Mouse (Mus musculus): ENCODE data around the gene Podxl2. TPM values are rescaled to one million over a fixed set of nuclear protein-coding genes. Genes with fewer than 3 reads are reported as not detected.

Gene Podxl2
- polyA plus RNA-seq, 1 experiment from 2014 or later: 520 TPM

GRCm38 (mm10) chr6:88860914-88861313, 13.9 kb downstream of the Podxl2 start:
- H3K4me2 ChIP-seq (replicated peaks): no peak overlapping the region
- peak; percentile 61; the same call in 1 of the 2 replicates for ATAC-seq
- no peaks in the 10 kb centered on the region for H3K27me3 ChIP-seq
- no peak overlapping the region for H3K4me3 ChIP-seq (replicated peaks)
- H3K9ac ChIP-seq (replicated peaks): no peak overlapping the region
- peaks cover 96% of the 10 kb centered on the region for H3K36me3 ChIP-seq
- H3K27ac ChIP-seq: no peak overlapping the region
- no peaks in the 10 kb centered on the region for H3K9me3 ChIP-seq
- 13% methylated on average over 2 of the region's 2 CpGs for WGBS
- H3K4me1 ChIP-seq (replicated peaks): peaks cover 5% of the 10 kb centered on the region; the same call in 1 of the 2 replicates

GRCm38 (mm10) chr6:88858341-88858740, 16.5 kb downstream of the Podxl2 start:
- WGBS: 81% methylated on average over 7 of the region's 7 CpGs
- Histone ChIP-seq H3K9me3 (no peaks in the 10 kb centered on the region), H3K27me3 (no peaks in the 10 kb centered on the region), H3K36me3 (peaks cover 87% of the 10 kb centered on the region), H3K4me3 (replicated peaks) (no peak overlapping the region), H3K9ac (replicated peaks) (no peak overlapping the region), H3K4me2 (replicated peaks) (no peak overlapping the region), H3K27ac (no peak overlapping the region), H3K4me1 (replicated peaks) (peaks cover 11% of the 10 kb centered on the region; the same call in 1 of the 2 replicates)
- no peak for ATAC-seq

GRCm38 (mm10) chr6:88857830-88858229, 17.0 kb downstream of the Podxl2 start:
- 85% methylated on average over 6 of the region's 6 CpGs for WGBS
- H3K27me3 ChIP-seq: no peaks in the 10 kb centered on the region
- 0 out of 2 replicates have a peak overlapping the region, but pooled peaks have one; percentile 14 for H3K27ac ChIP-seq
- no peak overlapping the region for H3K4me3 ChIP-seq (replicated peaks)
- H3K9me3 ChIP-seq: no peaks in the 10 kb centered on the region
- no peak overlapping the region for H3K9ac ChIP-seq (replicated peaks)
- peaks cover 11% of the 10 kb centered on the region; the same call in 1 of the 2 replicates for H3K4me1 ChIP-seq (replicated peaks)
- no peak overlapping the region for H3K4me2 ChIP-seq (replicated peaks)
- H3K36me3 ChIP-seq: peaks cover 86% of the 10 kb centered on the region
- ATAC-seq: no peak

GRCm38 (mm10) chr6:88857249-88857648, 17.6 kb downstream of the Podxl2 start:
- Histone ChIP-seq H3K9me3 (no peaks in the 10 kb centered on the region), H3K36me3 (peaks cover 84% of the 10 kb centered on the region), H3K9ac (replicated peaks) (no peak overlapping the region), H3K27me3 (no peaks in the 10 kb centered on the region), H3K4me1 (replicated peaks) (peaks cover 11% of the 10 kb centered on the region; the same call in 1 of the 2 replicates), H3K27ac (0 out of 2 replicates have a peak overlapping the region, but pooled peaks have one; percentile 14), H3K4me3 (replicated peaks) (no peak overlapping the region), H3K4me2 (replicated peaks) (no peak overlapping the region)
- 48% methylated on average over 9 of the region's 9 CpGs for WGBS
- no peak for ATAC-seq

- H3K27me3 ChIP-seq: no peaks in the 10 kb centered on the region
- H3K27ac ChIP-seq: no peak overlapping the region
- peaks cover 11% of the 10 kb centered on the region; the same call in 1 of the 2 replicates for H3K4me1 ChIP-seq (replicated peaks)
- H3K36me3 ChIP-seq: peaks cover 79% of the 10 kb centered on the region
- peak; percentile 51 for ATAC-seq
- WGBS: 18% methylated on average over 5 of the region's 5 CpGs
- H3K4me3 ChIP-seq (replicated peaks): no peak overlapping the region
- no peaks in the 10 kb centered on the region for H3K9me3 ChIP-seq
- H3K4me2 ChIP-seq (replicated peaks): no peak overlapping the region
- no peak overlapping the region for H3K9ac ChIP-seq (replicated peaks)
Observed at GRCm38 (mm10) chr6:88855636-88856035, 19.2 kb downstream of the Podxl2 start.

- ATAC-seq: no peak
- 82% methylated on average over 5 of the region's 5 CpGs for WGBS
- no peak overlapping the region for H3K4me2 ChIP-seq (replicated peaks)
- H3K27ac ChIP-seq: no peak overlapping the region
- no peak overlapping the region for H3K4me3 ChIP-seq (replicated peaks)
- H3K36me3 ChIP-seq: peaks cover 79% of the 10 kb centered on the region
- no peaks in the 10 kb centered on the region for H3K9me3 ChIP-seq
- H3K9ac ChIP-seq (replicated peaks): no peak overlapping the region
- H3K4me1 ChIP-seq (replicated peaks): peaks cover 11% of the 10 kb centered on the region; the same call in 1 of the 2 replicates
- no peaks in the 10 kb centered on the region for H3K27me3 ChIP-seq
Observed at GRCm38 (mm10) chr6:88854509-88854908, 20.3 kb downstream of the Podxl2 start.

- no peak overlapping the region for H3K27ac ChIP-seq
- H3K9ac ChIP-seq (replicated peaks): no peak overlapping the region
- no peaks in the 10 kb centered on the region for H3K27me3 ChIP-seq
- H3K36me3 ChIP-seq: peaks cover 89% of the 10 kb centered on the region
- WGBS: 88% methylated on average over 7 of the region's 7 CpGs
- H3K4me3 ChIP-seq (replicated peaks): no peak overlapping the region
- H3K4me2 ChIP-seq (replicated peaks): no peak overlapping the region
- no peak for ATAC-seq
- H3K4me1 ChIP-seq (replicated peaks): 0 out of 2 replicates have a peak, but pooled peaks cover 6% of the 10 kb centered on the region
- no peaks in the 10 kb centered on the region for H3K9me3 ChIP-seq
Observed at GRCm38 (mm10) chr6:88850034-88850433, 24.8 kb downstream of the Podxl2 start.

GRCm38 (mm10) chr6:88849270-88849669, 25.6 kb downstream of the Podxl2 start:
- no peak overlapping the region for H3K4me2 ChIP-seq (replicated peaks)
- 52% methylated on average over 4 of the region's 4 CpGs for WGBS
- no peak overlapping the region for H3K9ac ChIP-seq (replicated peaks)
- H3K27ac ChIP-seq: no peak overlapping the region
- no peaks in the 10 kb centered on the region for H3K27me3 ChIP-seq
- H3K4me1 ChIP-seq (replicated peaks): 0 out of 2 replicates have a peak, but pooled peaks cover 6% of the 10 kb centered on the region
- no peak overlapping the region for H3K4me3 ChIP-seq (replicated peaks)
- no peaks in the 10 kb centered on the region for H3K9me3 ChIP-seq
- peaks cover 89% of the 10 kb centered on the region for H3K36me3 ChIP-seq
- peak; percentile 10; the same call in 1 of the 2 replicates for ATAC-seq

GRCm38 (mm10) chr6:88847571-88847970, 27.3 kb downstream of the Podxl2 start:
- Histone ChIP-seq H3K4me3 (replicated peaks) (no peak overlapping the region), H3K27me3 (no peaks in the 10 kb centered on the region), H3K36me3 (peaks cover 88% of the 10 kb centered on the region), H3K4me1 (replicated peaks) (peaks cover 12% of the 10 kb centered on the region), H3K27ac (no peak overlapping the region), H3K4me2 (replicated peaks) (no peak overlapping the region), H3K9ac (replicated peaks) (no peak overlapping the region), H3K9me3 (no peaks in the 10 kb centered on the region)
- WGBS: 73% methylated on average over 2 of the region's 2 CpGs
- ATAC-seq: no peak

- no peak overlapping the region for H3K4me3 ChIP-seq (replicated peaks)
- no peak overlapping the region for H3K27ac ChIP-seq
- no peak for ATAC-seq
- no peak overlapping the region for H3K9ac ChIP-seq (replicated peaks)
- no peaks in the 10 kb centered on the region for H3K27me3 ChIP-seq
- H3K9me3 ChIP-seq: no peaks in the 10 kb centered on the region
- no peak overlapping the region for H3K4me2 ChIP-seq (replicated peaks)
- peaks cover 70% of the 10 kb centered on the region for H3K36me3 ChIP-seq
- H3K4me1 ChIP-seq (replicated peaks): peaks cover 27% of the 10 kb centered on the region
- WGBS: 78% methylated on average over 7 of the region's 7 CpGs
Observed at GRCm38 (mm10) chr6:88844901-88845565, 29.8 kb downstream of the Podxl2 start.

- H3K9ac ChIP-seq (replicated peaks): no peak overlapping the region
- H3K4me2 ChIP-seq (replicated peaks): no peak overlapping the region
- no peaks in the 10 kb centered on the region for H3K9me3 ChIP-seq
- 72% methylated on average over 9 of the region's 9 CpGs for WGBS
- peaks cover 33% of the 10 kb centered on the region for H3K4me1 ChIP-seq (replicated peaks)
- ATAC-seq: no peak
- H3K4me3 ChIP-seq (replicated peaks): no peak overlapping the region
- H3K36me3 ChIP-seq: peaks cover 67% of the 10 kb centered on the region
- H3K27ac ChIP-seq: peak overlapping the region; percentile 88; the same call in 1 of the 2 replicates
- H3K27me3 ChIP-seq: no peaks in the 10 kb centered on the region
Observed at GRCm38 (mm10) chr6:88843781-88844725, 30.8 kb downstream of the Podxl2 start.

GRCm38 (mm10) chr6:88843241-88843640, 31.6 kb downstream of the Podxl2 start:
- peak overlapping the region; percentile 88 for H3K27ac ChIP-seq
- peaks cover 67% of the 10 kb centered on the region for H3K36me3 ChIP-seq
- peaks cover 33% of the 10 kb centered on the region for H3K4me1 ChIP-seq (replicated peaks)
- H3K9me3 ChIP-seq: no peaks in the 10 kb centered on the region
- ATAC-seq: no peak
- no peaks in the 10 kb centered on the region for H3K27me3 ChIP-seq
- WGBS: 68% methylated on average over 7 of the region's 7 CpGs
- H3K4me2 ChIP-seq (replicated peaks): peak overlapping the region; percentile 89
- H3K9ac ChIP-seq (replicated peaks): peak overlapping the region; percentile 91; the same call in 1 of the 2 replicates
- H3K4me3 ChIP-seq (replicated peaks): peak overlapping the region; percentile 80

Measured in midbrain, embryonic 13.5 days (tissue).